Mouse (Mus musculus): ENCODE data around the gene Rtp2.

GRCm38 (mm10) chr16:23890636-23891035 is 41.6 kb downstream of the Rtp2 start, which contains the start of gene Sst:
- TF ChIP-seq CTCF (conservative IDR thresholded peaks at IDR 0.05; ENCODE audit: low read length): no peak
- no peak for TF ChIP-seq POU5F1 (IDR thresholded peaks at IDR 0.05; ENCODE audit: borderline replicate concordance, low read length)
- TF ChIP-seq NANOG (IDR thresholded peaks at IDR 0.05; ENCODE audit: borderline replicate concordance, low read length): no peak

Measured in E14TG2a.4 (cell line).